Mouse (Mus musculus) heart, embryonic 16.5 days (tissue): ENCODE measurements at regions not wholly inside any gene's neighbourhood (a gene's known extent, or its start where the extent isn't known, plus 50 kb on each side); places are given as distances from the start of the nearest gene placed in this dataset.

Source experiments
- ATAC-seq: fragments of 200-750 bp; cut with Nextera tagmentation; replicated peaks from 2 replicates; pipeline ENCODE4 v1.8.0; 2017; ENCODE audit warnings: moderate number of reproducible peaks; ENCODE audit not compliant: insufficient read depth, low FRiP score; ENCODE audit errors: extremely low read depth
- H3K27ac ChIP-seq: fragments of 300-500 bp; sonication (generic); 2 replicates; pipeline ENCODE4 v1.5.1; 2014; ENCODE audit warnings: mild to moderate bottlenecking, low read length, control low read depth, moderate library complexity
- H3K27me3 ChIP-seq: fragments of 300-500 bp; sonication (generic); 2 replicates; pipeline ENCODE4 v1.6.1; 2014; ENCODE audit warnings: low read length, mixed read lengths; ENCODE audit not compliant: control insufficient read depth, insufficient read depth
- H3K36me3 ChIP-seq: fragments of 300-500 bp; sonication (generic); 2 replicates; pipeline ENCODE4 v1.6.1; 2014; ENCODE audit not compliant: control insufficient read depth, insufficient read depth
- H3K4me1 ChIP-seq: fragments of 300-500 bp; sonication (generic); 2 replicates; pipeline ENCODE4 v1.6.1; 2014; ENCODE audit warnings: low read length, mixed read lengths; ENCODE audit not compliant: control insufficient read depth, insufficient read depth
- H3K4me2 ChIP-seq: fragments of 300-500 bp; sonication (generic); 2 replicates; pipeline ENCODE4 v1.6.1; 2014; ENCODE audit warnings: low read depth, mild to moderate bottlenecking, control low read depth, low read length
- H3K4me3 ChIP-seq: fragments of 300-500 bp; sonication (generic); 2 replicates; pipeline ENCODE4 v1.5.1; 2014; ENCODE audit warnings: mild to moderate bottlenecking, control low read depth, low read length
- H3K9ac ChIP-seq: fragments of 300-500 bp; sonication (generic); 2 replicates; pipeline ENCODE4 v1.6.1; 2014; ENCODE audit warnings: low read length, control low read depth
- H3K9me3 ChIP-seq: fragments of 300-500 bp; sonication (generic); replicated peaks from 2 replicates; pipeline ENCODE4 v1.6.1; 2016; ENCODE audit warnings: low read length; ENCODE audit not compliant: control insufficient read depth
- WGBS: fragments of 180-500 bp; shearing (Covaris S2); extraction: QIAGEN DNeasy Blood & Tissue Kit; methylation state at CpG from one replicate; pipeline ENCODE4 v1.1.7; 2014; 5-methylcytosine and 5-hydroxymethylcytosine counted together

DNA sequence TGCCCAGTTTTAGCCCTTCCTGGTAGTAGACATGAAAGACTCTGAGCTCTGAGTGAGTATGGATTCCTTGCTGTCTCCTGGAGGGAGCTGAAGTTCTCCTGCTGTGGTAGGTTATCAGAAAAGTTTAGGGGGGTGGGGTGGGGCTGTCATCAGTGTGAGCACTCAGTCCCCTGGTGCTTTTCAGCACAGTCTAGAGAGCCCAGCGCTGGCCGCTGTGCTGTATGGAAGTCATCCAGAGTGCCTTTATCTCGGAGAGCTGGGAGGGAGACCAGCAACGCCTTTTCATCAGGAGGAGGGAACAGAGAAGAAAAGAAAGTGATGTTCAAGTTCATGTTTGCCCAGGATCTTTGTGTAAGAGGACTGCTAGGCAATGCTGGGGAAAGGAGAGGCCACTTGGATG lies 163.6 kb downstream of the Cyp26b1 start:
- Histone ChIP-seq H3K27me3 (peaks cover 27% of the 10 kb centered on the region), H3K9me3 (no peaks in the 10 kb centered on the region), H3K4me1 (peaks cover 6% of the 10 kb centered on the region; the same call in 1 of the 2 replicates), H3K4me3 (no peak overlapping the region), H3K4me2 (no peak overlapping the region), H3K36me3 (no peaks in the 10 kb centered on the region), H3K9ac (no peak overlapping the region), H3K27ac (no peak overlapping the region)
- ATAC-seq: no peak
- WGBS: 15% methylated on average over 4 of the region's 4 CpGs

DNA sequence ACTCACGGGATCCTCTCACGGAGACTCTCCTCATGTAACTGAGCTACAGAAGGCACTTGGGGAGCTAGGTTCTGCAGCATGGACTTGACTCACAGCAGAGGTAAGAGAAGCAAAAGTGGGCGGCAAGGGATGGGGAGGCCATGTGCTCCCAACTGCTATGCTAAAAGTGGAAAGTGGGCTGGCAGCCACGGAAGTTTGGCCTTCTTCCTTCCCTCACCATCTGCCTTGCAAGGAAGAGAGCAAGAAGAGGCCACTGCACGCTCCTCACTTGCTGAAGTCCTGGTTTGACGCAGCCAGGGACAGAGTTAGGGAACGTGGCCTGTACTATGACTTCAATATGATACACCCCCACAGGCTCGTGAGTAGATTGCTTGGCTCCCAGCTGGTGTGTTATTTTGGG lies 164.5 kb downstream of the Cyp26b1 start:
- Histone ChIP-seq H3K4me3 (no peak overlapping the region), H3K9me3 (no peaks in the 10 kb centered on the region), H3K9ac (no peak overlapping the region), H3K27ac (no peak overlapping the region), H3K27me3 (peaks cover 27% of the 10 kb centered on the region), H3K4me1 (peaks cover 6% of the 10 kb centered on the region; the same call in 1 of the 2 replicates), H3K36me3 (no peaks in the 10 kb centered on the region), H3K4me2 (no peak overlapping the region)
- ATAC-seq: no peak
- WGBS: 63% methylated on average over 8 of the region's 8 CpGs

DNA sequence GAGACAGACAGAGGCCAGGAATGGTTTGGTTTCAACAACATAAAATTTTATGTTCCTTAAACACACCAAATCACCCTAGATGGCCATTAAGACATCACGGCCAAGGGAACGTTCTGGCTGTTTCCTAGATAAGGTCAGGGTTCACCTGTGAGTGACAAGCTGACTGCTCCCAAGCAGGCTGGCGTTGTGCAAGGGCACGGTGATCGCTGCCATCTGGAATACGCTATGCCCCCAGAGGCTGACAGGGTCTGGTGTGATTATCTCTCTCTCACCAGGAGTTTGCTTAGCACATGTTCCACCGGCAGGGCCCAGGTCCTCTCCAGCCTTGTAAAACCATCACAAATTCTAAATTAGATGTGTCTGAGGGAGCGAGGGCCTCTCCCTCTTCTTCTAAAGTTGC lies 167.0 kb downstream of the Cyp26b1 start:
- Histone ChIP-seq H3K4me3 (no peak overlapping the region), H3K36me3 (no peaks in the 10 kb centered on the region), H3K4me1 (peaks cover 6% of the 10 kb centered on the region; the same call in 1 of the 2 replicates), H3K4me2 (no peak overlapping the region), H3K9me3 (no peaks in the 10 kb centered on the region), H3K27me3 (peaks cover 15% of the 10 kb centered on the region), H3K27ac (no peak overlapping the region), H3K9ac (no peak overlapping the region)
- 76% methylated on average over 8 of the region's 8 CpGs for WGBS
- no peak for ATAC-seq

DNA sequence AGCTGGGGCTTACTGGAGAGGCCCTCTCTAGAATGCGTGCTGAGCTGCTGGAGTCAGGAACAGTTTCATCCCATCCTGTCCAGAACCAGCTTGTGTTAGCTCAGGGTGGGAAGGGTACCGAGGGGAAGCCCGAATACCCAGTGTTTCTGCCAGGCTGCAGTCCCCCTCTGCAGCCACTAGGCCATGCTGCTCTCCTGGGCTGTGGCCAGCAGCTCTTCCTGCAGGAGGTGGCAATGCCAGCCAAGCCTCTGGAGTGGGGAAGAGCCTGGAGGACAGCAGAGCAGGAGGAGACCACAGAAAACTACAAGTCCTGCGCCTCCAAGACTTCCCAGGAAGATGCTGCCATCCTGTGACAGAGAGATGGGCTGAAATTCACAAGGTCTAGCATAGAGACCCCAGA lies 167.9 kb downstream of the Cyp26b1 start:
- H3K27ac ChIP-seq: no peak overlapping the region
- 38% methylated on average over 4 of the region's 4 CpGs for WGBS
- H3K4me3 ChIP-seq: no peak overlapping the region
- no peak overlapping the region for H3K9ac ChIP-seq
- peaks cover 6% of the 10 kb centered on the region; the same call in 1 of the 2 replicates for H3K4me1 ChIP-seq
- no peaks in the 10 kb centered on the region for H3K9me3 ChIP-seq
- peaks cover 8% of the 10 kb centered on the region for H3K27me3 ChIP-seq
- no peaks in the 10 kb centered on the region for H3K36me3 ChIP-seq
- H3K4me2 ChIP-seq: no peak overlapping the region
- no peak for ATAC-seq

DNA sequence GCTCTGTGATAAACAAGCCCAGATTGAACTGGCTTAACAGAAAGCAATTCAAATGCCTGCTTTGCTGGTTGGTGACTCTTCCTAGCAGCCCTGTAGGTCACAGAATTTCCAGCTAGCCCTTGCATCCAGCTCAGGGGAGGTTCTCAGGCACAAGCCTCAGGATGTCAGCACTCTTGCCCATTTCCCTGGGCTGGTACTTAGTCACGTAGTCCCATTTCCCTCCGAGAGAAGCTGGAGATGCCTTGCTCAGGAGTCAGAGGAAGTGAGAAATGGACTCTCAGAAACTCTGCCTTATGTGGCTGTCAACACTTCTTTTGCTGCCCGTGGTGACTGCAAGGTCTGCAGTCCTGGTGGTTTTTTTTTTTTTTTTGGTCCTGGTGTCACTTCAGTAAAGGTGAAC lies 170.8 kb downstream of the Cyp26b1 start:
- no peaks in the 10 kb centered on the region for H3K9me3 ChIP-seq
- H3K4me3 ChIP-seq: no peak overlapping the region
- no peak for ATAC-seq
- H3K4me2 ChIP-seq: no peak overlapping the region
- peaks cover 11% of the 10 kb centered on the region for H3K27me3 ChIP-seq
- H3K27ac ChIP-seq: no peak overlapping the region
- 15% methylated on average over 3 of the region's 3 CpGs for WGBS
- no peaks in the 10 kb centered on the region for H3K36me3 ChIP-seq
- no peak overlapping the region for H3K9ac ChIP-seq
- no peaks in the 10 kb centered on the region for H3K4me1 ChIP-seq

DNA sequence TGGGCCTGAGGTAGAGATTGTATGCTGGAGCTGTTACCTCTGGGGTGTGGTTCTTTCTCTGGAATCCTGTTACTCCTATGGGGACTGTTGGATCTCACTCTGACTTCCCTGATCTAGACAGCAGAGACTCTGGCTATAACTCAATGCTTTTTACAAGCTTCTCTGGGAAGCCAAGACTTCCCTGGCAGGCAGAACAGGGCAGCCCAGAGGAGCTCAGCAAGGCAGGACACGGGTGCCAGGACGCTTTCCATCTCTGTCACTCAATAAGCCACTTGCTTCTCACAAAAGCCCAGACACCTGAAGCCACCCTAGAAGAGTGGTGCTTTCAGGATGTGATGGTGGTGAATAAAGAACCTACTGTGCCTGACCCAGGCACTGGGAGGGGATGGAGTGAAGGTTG lies 174.0 kb downstream of the Cyp26b1 start:
- Histone ChIP-seq H3K9me3 (no peaks in the 10 kb centered on the region), H3K4me2 (no peak overlapping the region), H3K9ac (no peak overlapping the region), H3K27me3 (peaks cover 7% of the 10 kb centered on the region; the same call in 1 of the 2 replicates), H3K4me3 (no peak overlapping the region), H3K36me3 (no peaks in the 10 kb centered on the region), H3K27ac (no peak overlapping the region), H3K4me1 (no peaks in the 10 kb centered on the region)
- ATAC-seq: no peak
- 62% methylated on average over 2 of the region's 2 CpGs for WGBS

DNA sequence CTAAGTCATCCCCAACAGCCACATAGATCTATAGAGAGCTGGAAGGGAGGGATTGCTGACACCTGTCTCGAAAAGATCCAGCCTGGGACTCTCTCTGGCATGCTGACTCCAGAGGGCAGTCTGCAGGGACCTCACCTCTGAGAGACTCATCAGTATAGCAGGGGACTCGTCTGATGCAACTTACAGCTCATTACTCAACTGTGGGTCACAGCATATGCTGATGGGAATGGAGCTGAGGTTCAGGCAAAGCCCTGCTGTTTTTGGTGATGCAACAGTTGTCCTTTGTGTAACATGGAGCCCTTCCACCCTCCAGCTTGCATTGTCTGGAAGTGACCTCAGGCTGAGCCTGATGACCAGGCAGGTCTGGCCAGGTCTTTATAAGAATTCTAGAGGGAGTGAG lies 174.4 kb downstream of the Cyp26b1 start:
- Histone ChIP-seq H3K27ac (no peak overlapping the region), H3K27me3 (peaks cover 7% of the 10 kb centered on the region; the same call in 1 of the 2 replicates), H3K4me2 (no peak overlapping the region), H3K36me3 (no peaks in the 10 kb centered on the region), H3K9me3 (no peaks in the 10 kb centered on the region), H3K9ac (no peak overlapping the region), H3K4me3 (no peak overlapping the region), H3K4me1 (no peaks in the 10 kb centered on the region)
- WGBS: 54% methylated on average over 2 of the region's 2 CpGs
- no peak for ATAC-seq

DNA sequence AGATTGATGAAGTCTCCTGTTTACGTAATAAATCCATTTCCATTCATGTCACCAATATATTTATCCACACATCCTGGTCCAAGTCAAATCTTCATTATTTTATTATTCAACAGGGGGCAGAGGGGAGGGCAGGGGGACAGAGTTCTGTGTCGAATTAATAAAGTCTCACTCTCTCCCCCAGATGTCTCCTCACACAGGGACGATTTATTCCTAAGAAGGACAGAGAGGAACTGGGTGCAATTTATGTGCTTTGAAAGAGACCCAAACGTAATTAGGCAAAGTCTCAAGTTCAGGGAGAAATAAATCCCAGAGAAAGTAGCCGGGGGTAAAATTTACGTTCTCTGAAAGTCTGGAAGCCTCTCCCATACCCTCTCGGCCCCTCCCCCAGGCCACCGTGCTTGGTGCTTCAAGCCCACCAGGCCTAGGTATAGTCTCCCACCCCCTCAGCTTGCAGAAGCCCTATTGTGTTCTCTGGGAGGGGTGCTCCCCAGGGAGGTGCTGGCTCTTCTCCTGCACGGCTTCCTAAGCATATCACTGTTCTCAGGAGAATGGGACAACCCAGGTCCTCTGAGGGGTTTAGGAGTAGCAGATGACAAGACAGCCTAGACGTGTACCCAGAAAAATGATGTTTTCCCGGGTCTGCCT lies 176.6 kb downstream of the Cyp26b1 start:
- no peaks in the 10 kb centered on the region for H3K4me1 ChIP-seq
- no peak overlapping the region for H3K27ac ChIP-seq
- 62% methylated on average over 11 of the region's 11 CpGs for WGBS
- H3K9me3 ChIP-seq: no peaks in the 10 kb centered on the region
- no peaks in the 10 kb centered on the region for H3K36me3 ChIP-seq
- ATAC-seq: no peak
- peaks cover 7% of the 10 kb centered on the region; the same call in 1 of the 2 replicates for H3K27me3 ChIP-seq
- no peak overlapping the region for H3K4me2 ChIP-seq
- H3K4me3 ChIP-seq: no peak overlapping the region
- H3K9ac ChIP-seq: no peak overlapping the region

DNA sequence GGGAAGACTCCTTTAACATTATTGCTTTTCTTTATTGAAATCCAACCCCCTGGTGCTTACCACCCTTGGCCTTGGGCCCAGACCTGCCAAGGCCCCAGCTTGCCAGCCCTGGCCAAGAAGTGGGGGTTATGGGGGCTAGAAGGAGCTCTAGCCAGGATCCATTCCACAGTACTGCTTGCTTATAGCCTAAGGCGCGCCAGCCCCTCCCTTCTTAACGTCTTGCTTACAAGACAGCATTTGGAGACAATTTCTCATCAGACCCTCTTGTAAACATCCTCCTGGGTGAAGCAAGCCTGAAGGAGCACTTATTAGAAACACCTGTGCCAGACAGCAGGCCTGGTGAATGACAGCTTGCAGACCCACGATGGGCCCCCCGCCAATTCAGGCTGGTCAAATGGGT lies 179.3 kb downstream of the Cyp26b1 start:
- Histone ChIP-seq H3K4me3 (no peak overlapping the region), H3K27ac (no peak overlapping the region), H3K4me1 (no peaks in the 10 kb centered on the region), H3K36me3 (no peaks in the 10 kb centered on the region), H3K27me3 (0 out of 2 replicates have a peak, but pooled peaks cover under 1% of the 10 kb centered on the region), H3K9me3 (no peaks in the 10 kb centered on the region), H3K4me2 (no peak overlapping the region), H3K9ac (no peak overlapping the region)
- WGBS: 70% methylated on average over 5 of the region's 5 CpGs
- ATAC-seq: no peak
